Comparison of ENCODE assay signal across 25 mouse cellular contexts in the genomic region with DNA sequence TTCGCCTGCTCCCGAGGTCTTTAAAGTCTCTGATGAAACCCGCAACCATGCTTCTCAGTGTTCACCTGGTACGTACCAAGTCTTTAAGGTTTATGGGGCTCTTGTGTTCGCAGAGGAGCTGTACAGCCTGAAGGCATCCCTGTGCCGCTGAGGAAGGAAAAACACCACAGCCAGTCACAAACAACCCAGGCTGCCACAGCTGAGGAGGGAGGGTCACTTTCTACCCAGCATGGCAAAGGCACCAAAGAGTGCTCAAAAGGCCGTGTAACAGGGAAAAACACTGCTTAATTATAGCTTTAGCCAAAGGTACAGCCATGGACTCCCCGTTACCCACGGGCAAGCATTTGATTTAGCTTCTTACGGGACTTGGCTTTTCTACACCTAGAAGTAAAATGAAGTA. TPM values are rescaled to one million over a fixed set of nuclear protein-coding genes. Genes with fewer than 3 reads are reported as not detected.
DNase-seq lines count a peak whose midpoint lies in the region; ATAC-seq and TF ChIP-seq lines count a peak whose summit lies in the region.
"Had no signal": no experiment of that assay in that cellular context is flagged by ENCODE, and none has a peak within 500 bp of the region (broad histone marks: within the 10 kb centered on the region; RNA-seq: fewer than 3 reads in every experiment).

No protein-coding gene starts in this region.

- no peak overlapping the region for H3K4me2 ChIP-seq in forebrain, embryonic 13.5 days
- H3K4me2 ChIP-seq in forebrain, postnatal 0 days (ENCODE audit: low read depth), result no peak overlapping the region
- no peak overlapping the region for H3K4me2 ChIP-seq in limb, embryonic 12.5 days
- H3K4me2 ChIP-seq: heart, embryonic 13.5 days; hindbrain, embryonic 15.5 days had no signal

- H3K27ac ChIP-seq in forebrain, embryonic 13.5 days, result no peak overlapping the region
- H3K27ac ChIP-seq in forebrain, postnatal 0 days (ENCODE audit: low read depth, low read length), result no peak overlapping the region
- peak overlapping the region; percentile 59; the same call in 1 of the 2 replicates for H3K27ac ChIP-seq in embryonic facial prominence, embryonic 10.5 days (replicated peaks)
- H3K27ac ChIP-seq in embryonic fibroblast, embryonic 13.5 days (ENCODE audit: insufficient read depth, low read length), result peak overlapping the region; percentile 12; the same call in 1 of the 2 replicates
- peak overlapping the region; percentile 64; the same call in 1 of the 2 replicates for H3K27ac ChIP-seq in limb, embryonic 12.5 days
- H3K27ac ChIP-seq in gastrocnemius, adult 2 months, result no peak overlapping the region
- H3K27ac ChIP-seq: heart, embryonic 13.5 days; hindbrain, embryonic 15.5 days had no signal

- H3K4me3 ChIP-seq in forebrain, embryonic 13.5 days, result no peak overlapping the region
- no peak overlapping the region for H3K4me3 ChIP-seq in forebrain, postnatal 0 days (ENCODE audit: low read depth, low read length)
- no peak overlapping the region for H3K4me3 ChIP-seq in embryonic facial prominence, embryonic 10.5 days
- no peak overlapping the region for H3K4me3 ChIP-seq in embryonic fibroblast, embryonic 13.5 days (ENCODE audit: insufficient read depth, low read length)
- H3K4me3 ChIP-seq in limb, embryonic 12.5 days (replicated peaks), result no peak overlapping the region
- H3K4me3 ChIP-seq in gastrocnemius, adult 2 months, result no peak overlapping the region
- H3K4me3 ChIP-seq: heart, embryonic 13.5 days; hindbrain, embryonic 15.5 days had no signal

- DNase-seq in forebrain, postnatal 0 days, result no peak
- DNase-seq in embryonic facial prominence, embryonic 10.5 days (ENCODE audit: low spot score), result no peak
- DNase-seq in gastrocnemius, adult 2 months, result no peak
- no peak for DNase-seq in right cerebral cortex, adult 18-20 months
- DNase-seq: adrenal gland, postnatal 10 days; cerebellum, adult 11-12 months; cerebellum, adult 9-10 months; cerebellum, postnatal 25 days; gastrocnemius, postnatal 36 days; heart, adult 11 months; heart, postnatal 36 days had no signal

- 75% methylated on average over 10 of the region's 10 CpGs for WGBS in forebrain, embryonic 13.5 days
- whole genome bisulfite sequencing in forebrain, postnatal 0 days, result 68% methylated on average over 10 of the region's 10 CpGs
- 72% methylated on average over 10 of the region's 10 CpGs for WGBS in embryonic facial prominence, embryonic 10.5 days
- WGBS in limb, embryonic 12.5 days, result 38% methylated on average over 10 of the region's 10 CpGs

- H3K27me3 ChIP-seq in forebrain, embryonic 13.5 days, result no peaks in the 10 kb centered on the region
- no peaks in the 10 kb centered on the region for H3K27me3 ChIP-seq in forebrain, postnatal 0 days (ENCODE audit: insufficient read depth, low read length)
- H3K27me3 ChIP-seq in embryonic facial prominence, embryonic 10.5 days (replicated peaks; ENCODE audit: low read depth, poor library complexity, severe bottlenecking), result no peaks in the 10 kb centered on the region
- no peaks in the 10 kb centered on the region for H3K27me3 ChIP-seq in limb, embryonic 12.5 days
- H3K27me3 ChIP-seq: heart, embryonic 13.5 days; hindbrain, embryonic 15.5 days had no signal

- H3K36me3 ChIP-seq in forebrain, embryonic 13.5 days (ENCODE audit: poor library complexity, severe bottlenecking), result 0 out of 2 replicates have a peak, but pooled peaks cover 3% of the 10 kb centered on the region
- no peaks in the 10 kb centered on the region for H3K36me3 ChIP-seq in forebrain, postnatal 0 days (ENCODE audit: insufficient read depth)
- peaks cover 66% of the 10 kb centered on the region for H3K36me3 ChIP-seq in embryonic facial prominence, embryonic 10.5 days (replicated peaks)
- peaks cover 20% of the 10 kb centered on the region; the same call in 1 of the 2 replicates for H3K36me3 ChIP-seq in limb, embryonic 12.5 days
- H3K36me3 ChIP-seq: heart, embryonic 13.5 days; hindbrain, embryonic 15.5 days had no signal

- no peak for TF ChIP-seq CTCF in forebrain, postnatal 0 days (IDR thresholded peaks at IDR 0.05; ENCODE audit: low read depth)
- TF ChIP-seq CTCF in embryonic fibroblast, embryonic 13.5 days (IDR thresholded peaks at IDR 0.05; ENCODE audit: borderline replicate concordance, insufficient read depth, low read length), result no peak
- no peak for TF ChIP-seq CTCF in gastrocnemius, adult 2 months (IDR thresholded peaks at IDR 0.05)

- peak; percentile 54 for ATAC-seq in forebrain, embryonic 13.5 days
- ATAC-seq in forebrain, postnatal 0 days, result no peak
- ATAC-seq in limb, embryonic 12.5 days (ENCODE audit: insufficient number of reproducible peaks, insufficient read depth, low FRiP score, low TSS enrichment, low read depth), result peak; percentile 41; the same call in 1 of the 2 replicates
- no peak for ATAC-seq in megakaryocyte-erythroid progenitor cell, adult 5-6 weeks (replicated peaks; ENCODE audit: low FRiP score, low TSS enrichment, poor library complexity, severe bottlenecking)
- ATAC-seq: intestine, embryonic 16.5 days had no signal

- H3K9ac ChIP-seq in forebrain, embryonic 13.5 days, result no peak overlapping the region
- no peak overlapping the region for H3K9ac ChIP-seq in forebrain, postnatal 0 days
- no peak overlapping the region for H3K9ac ChIP-seq in limb, embryonic 12.5 days (replicated peaks)
- H3K9ac ChIP-seq: heart, embryonic 13.5 days; hindbrain, embryonic 15.5 days had no signal

- H3K4me1 ChIP-seq in forebrain, embryonic 13.5 days, result peaks cover 15% of the 10 kb centered on the region; the same call in 1 of the 2 replicates
- H3K4me1 ChIP-seq in forebrain, postnatal 0 days (ENCODE audit: insufficient read depth), result no peaks in the 10 kb centered on the region
- peaks cover 28% of the 10 kb centered on the region for H3K4me1 ChIP-seq in embryonic facial prominence, embryonic 10.5 days
- H3K4me1 ChIP-seq in embryonic fibroblast, embryonic 13.5 days (ENCODE audit: control insufficient read depth, insufficient read depth, low read length), result peaks cover 20% of the 10 kb centered on the region
- peaks cover 50% of the 10 kb centered on the region for H3K4me1 ChIP-seq in limb, embryonic 12.5 days (replicated peaks)

- TF ChIP-seq POLR2A in embryonic fibroblast, embryonic 13.5 days (IDR thresholded peaks at IDR 0.05; ENCODE audit: low read depth, low read length), result no peak

- no peaks in the 10 kb centered on the region for H3K9me3 ChIP-seq in forebrain, embryonic 13.5 days (replicated peaks)
- no peaks in the 10 kb centered on the region for H3K9me3 ChIP-seq in forebrain, postnatal 0 days (ENCODE audit: low read length)
- no peaks in the 10 kb centered on the region for H3K9me3 ChIP-seq in embryonic facial prominence, embryonic 10.5 days
- H3K9me3 ChIP-seq in limb, embryonic 12.5 days, result no peaks in the 10 kb centered on the region
- H3K9me3 ChIP-seq: heart, embryonic 13.5 days; hindbrain, embryonic 15.5 days had no signal

- intact Hi-C loops in gastrocnemius, adult 2 months (cut with DNase I), result no loop called here

RNA-seq across cellular contexts. Expression of a gene that starts 36.4 kb away (rescaled TPM):
- not detected in 2 replicates for polyA plus RNA-seq in forebrain, embryonic 13.5 days (2015; fragmentation: Nextera tagmentation; extraction: Ambion mirVana)
- not detected in 2 replicates for total RNA-seq in forebrain, postnatal 0 days (2014; rRNA removed)
- not detected in 2 replicates for polyA plus RNA-seq in forebrain, postnatal 0 days (2015; fragmentation: Nextera tagmentation; extraction: Ambion mirVana)
- polyA plus RNA-seq in embryonic facial prominence, embryonic 10.5 days (2016; fragmentation: Nextera tagmentation; extraction: Ambion mirVana), result not detected in 2 replicates
- polyA plus RNA-seq in embryonic fibroblast, embryonic 13.5 days (2011; ENCODE audit: insufficient read length, low read depth, missing spikeins), result not detected in 2 replicates
- polyA plus RNA-seq in limb, embryonic 12.5 days (2016; fragmentation: Nextera tagmentation; extraction: Ambion mirVana), result not detected in 2 replicates
- total RNA-seq in megakaryocyte-erythroid progenitor cell, adult 5-6 weeks (2014; fragmentation: Nextera tagmentation), result not detected in 2 replicates
- total RNA-seq in megakaryocyte-erythroid progenitor cell, adult 5-6 weeks (2017), result not detected in 2 replicates
- not detected for total RNA-seq in gastrocnemius, adult 2 months (2021)
- total RNA-seq: adrenal gland, postnatal 10 days; adrenal gland, postnatal 4 days; gastrocnemius, adult 8-10 months; gastrocnemius, postnatal 36 days; heart, postnatal 36 days; MEL had no signal
- polyA plus RNA-seq: C2C12; cortical plate, adult 2 months; heart, embryonic 13.5 days; heart, postnatal 0 days; hindbrain, embryonic 11.5 days; hindbrain, embryonic 15.5 days; intestine, embryonic 16.5 days had no signal

Comparison
In these comparisons a context has a peak if more than half of its experiments do, and no peak if none do; other contexts are left out.
1. ATAC-seq: peak in forebrain, embryonic 13.5 days (single experiment) and limb, embryonic 12.5 days (single experiment); none in forebrain, postnatal 0 days (single experiment) and megakaryocyte-erythroid progenitor cell, adult 5-6 weeks (single experiment).
2. H3K27ac ChIP-seq: peak in embryonic facial prominence, embryonic 10.5 days (single experiment), embryonic fibroblast, embryonic 13.5 days (single experiment) and limb, embryonic 12.5 days (single experiment); none in forebrain, embryonic 13.5 days (single experiment), forebrain, postnatal 0 days (single experiment) and gastrocnemius, adult 2 months (single experiment).